Mouse (Mus musculus) layer of hippocampus, adult 9-11 months (tissue): ENCODE results near the gene Psap.
A peak's percentile ranks its signal among the peaks of the same experiment; 100 is the strongest.
"Not testable (repeated sequence)": the region's sequence is repeated elsewhere in the genome, so short reads cannot be mapped to it uniquely, and the experiment has no call there.

Source experiments
- DNase-seq: peaks from one replicate; pipeline ENCODE4 v3.0.0; 2022

The Psap gene

GRCm38 (mm10) chr10:60277207-60278005 is at the start of gene Psap:
Psap (plus strand) TSS chr10:60277627.
- peak; percentile 94 for DNase-seq

- DNase-seq = no peak
Measured at GRCm38 (mm10) chr10:60227666-60228065, 49.8 kb upstream of the Psap start.

DNA sequence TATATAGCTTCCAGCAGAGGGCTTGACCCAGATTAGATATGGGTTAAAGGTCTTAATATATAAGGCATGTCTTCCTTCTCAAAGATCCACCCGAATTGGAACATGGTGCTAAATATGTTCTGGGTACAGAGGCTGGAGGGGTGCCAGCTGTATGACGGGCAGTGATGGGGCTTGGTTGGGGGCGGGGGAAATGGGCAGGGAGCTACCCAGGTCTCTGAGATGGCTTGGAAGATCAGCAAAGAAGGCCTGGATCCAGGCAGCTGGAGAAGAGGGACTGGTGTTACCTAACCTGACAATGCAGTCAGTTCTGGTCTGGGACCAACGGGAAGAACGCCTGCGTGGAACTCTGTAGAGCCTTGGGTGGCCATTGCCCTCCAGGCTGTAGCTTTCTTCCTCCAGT is 48.3 kb upstream of the Psap start:
- no peak for DNase-seq

- DNase-seq = no peak
Measured at GRCm38 (mm10) chr10:60230321-60231088, 46.9 kb upstream of the Psap start.

GRCm38 (mm10) chr10:60234006-60234405 is 43.4 kb upstream of the Psap start:
- DNase-seq = no peak

DNA sequence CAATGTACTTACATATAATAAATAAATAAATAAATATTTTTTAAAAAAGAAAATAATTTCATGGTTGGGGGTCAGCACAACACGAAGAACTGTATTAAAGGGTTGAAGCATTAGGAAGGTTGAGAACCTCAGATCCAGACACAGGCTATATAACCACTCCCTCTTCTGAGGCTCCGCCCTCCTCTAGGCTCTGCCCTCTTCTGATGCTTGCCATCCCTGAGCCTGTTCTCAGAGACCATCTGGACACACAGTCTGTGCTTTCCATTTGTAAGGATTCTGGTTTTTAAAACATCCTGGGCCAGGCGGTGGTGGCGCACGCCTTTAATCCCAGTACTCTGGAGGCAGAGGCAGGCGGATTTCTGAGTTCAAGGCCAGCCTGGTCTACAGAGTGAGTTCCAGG is 41.6 kb upstream of the Psap start:
- DNase-seq = not testable (repeated sequence)

DNA sequence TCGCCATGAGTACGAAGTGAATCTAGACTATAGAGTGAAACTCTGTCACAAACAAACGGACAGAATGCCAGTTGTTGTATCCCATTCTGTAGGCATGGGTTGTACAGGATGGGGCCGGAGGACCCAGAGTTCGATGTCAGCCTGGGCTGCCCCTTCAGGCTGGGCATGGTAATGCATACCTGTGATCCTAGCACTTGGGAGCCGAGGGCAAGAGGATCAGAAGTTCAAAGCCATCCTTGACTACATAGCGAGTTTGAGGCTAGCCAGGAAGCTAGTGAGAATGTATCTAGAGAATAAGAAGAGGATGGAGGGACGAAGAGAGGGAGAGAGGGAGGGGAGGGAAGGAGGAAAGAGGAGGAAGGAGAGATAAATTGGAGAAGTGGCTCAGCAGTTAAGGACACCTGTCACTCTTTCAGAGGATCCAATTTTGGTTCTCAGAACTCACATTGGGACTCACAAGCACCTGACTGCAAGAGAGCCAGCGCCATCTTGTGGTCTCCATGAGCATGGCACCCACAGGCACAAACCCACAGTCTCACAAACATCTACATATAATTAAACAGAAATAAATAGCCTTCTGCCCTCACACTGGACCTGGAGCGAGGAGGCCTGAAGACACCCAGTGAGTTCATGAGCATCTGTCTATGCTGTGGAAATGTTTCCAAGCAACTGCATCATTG is 39.8 kb upstream of the Psap start:
- DNase-seq = peak; percentile 56

- no peak for DNase-seq
Measured at GRCm38 (mm10) chr10:60240416-60240815, 37.0 kb upstream of the Psap start.

- no peak for DNase-seq
Measured at GRCm38 (mm10) chr10:60243941-60244340, 33.5 kb upstream of the Psap start.

DNA sequence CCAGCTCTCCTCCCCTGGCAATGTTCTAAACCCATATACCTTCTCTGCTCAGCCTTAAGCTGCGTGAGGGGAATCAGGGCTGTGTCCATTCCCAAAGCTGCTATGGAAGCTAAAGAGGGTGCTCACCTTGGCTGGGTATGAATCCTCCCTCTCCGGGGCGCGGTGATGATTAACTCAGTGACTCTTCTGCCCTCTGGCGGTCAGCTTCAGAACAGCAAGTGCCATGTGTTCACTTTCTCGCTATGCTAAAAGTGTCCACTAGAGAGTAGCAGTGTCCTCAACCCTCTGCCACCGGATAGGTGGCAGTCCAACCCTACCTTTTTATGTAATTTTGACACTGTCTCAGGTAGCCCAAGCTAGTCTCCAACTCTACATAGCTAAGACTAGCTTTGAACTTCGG is 32.4 kb upstream of the Psap start:
- DNase-seq = peak; percentile 83

GRCm38 (mm10) chr10:60245635-60246034 is 31.8 kb upstream of the Psap start:
- no peak for DNase-seq

DNA sequence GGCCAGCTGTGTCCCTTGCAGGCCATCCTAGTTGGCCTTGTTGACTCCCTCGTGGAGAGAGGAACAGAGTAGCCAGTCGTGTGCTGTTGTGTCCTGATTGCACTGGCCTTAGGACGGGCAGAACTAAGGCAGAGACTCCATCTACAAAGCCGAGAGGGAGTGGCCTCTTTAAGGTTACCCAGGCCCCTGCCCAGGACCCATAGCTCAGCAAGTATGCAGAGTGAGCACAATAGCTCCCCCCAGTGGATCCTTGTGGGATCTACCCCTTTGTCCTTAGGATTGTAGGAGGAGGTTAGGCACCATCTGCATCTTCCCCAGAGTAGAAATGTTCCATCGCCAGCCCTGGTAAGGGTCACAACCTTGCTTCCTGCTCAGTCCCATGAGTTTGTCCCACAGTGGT is 30.9 kb upstream of the Psap start:
- peak; percentile 51 for DNase-seq

GRCm38 (mm10) chr10:60248345-60248744 is 29.1 kb upstream of the Psap start:
- DNase-seq = not testable (repeated sequence)

DNA sequence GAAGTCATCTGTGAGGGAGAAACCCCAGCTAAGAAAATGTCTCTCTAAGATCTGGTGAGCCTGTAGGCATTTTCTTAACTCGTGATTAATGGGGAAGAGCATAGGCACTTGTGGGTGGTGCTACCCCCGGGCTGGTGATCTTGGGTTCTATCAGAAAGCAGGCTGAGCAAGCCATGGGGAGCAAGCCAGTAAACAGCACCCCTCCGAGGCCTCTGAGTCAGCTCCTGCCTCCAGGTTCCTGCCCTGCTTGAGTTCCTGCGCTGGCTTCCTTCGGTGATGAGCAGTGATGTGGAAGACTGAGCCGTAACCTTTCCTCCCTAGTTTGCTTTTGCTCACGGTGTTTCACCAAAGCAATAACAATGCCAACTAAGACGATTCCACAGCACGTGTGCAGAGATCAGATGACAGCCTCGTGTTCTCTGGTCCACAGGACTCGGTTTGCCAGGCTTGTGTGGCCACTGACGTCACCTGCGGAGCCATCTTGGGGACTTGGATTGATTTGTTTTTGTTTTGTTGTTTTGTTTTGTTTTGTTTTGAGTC is 26.9 kb upstream of the Psap start:
- DNase-seq = no peak

- no peak for DNase-seq
Measured at GRCm38 (mm10) chr10:60252187-60252586, 25.2 kb upstream of the Psap start.

- DNase-seq = peak; percentile 64
Measured at GRCm38 (mm10) chr10:60252606-60253005, 24.8 kb upstream of the Psap start.

DNA sequence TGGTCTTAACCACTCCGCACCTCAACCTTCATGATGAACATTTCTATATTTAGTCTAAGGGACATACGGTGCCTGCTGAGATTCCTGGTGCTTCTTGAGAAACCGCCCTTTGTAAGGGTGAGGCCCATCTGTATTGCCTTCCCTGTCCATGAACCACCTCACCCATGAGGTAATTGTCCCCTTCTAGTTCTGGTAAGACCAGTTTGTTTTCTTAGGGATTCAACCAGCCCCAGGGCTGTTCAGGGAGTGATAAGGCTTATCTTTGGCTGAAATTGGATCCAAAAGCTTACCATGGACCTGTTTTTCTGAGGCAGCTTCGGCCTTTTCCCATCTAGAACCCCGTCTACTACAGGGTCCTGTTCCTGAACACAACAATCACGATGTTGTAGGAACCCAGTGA is 21.3 kb upstream of the Psap start:
- no peak for DNase-seq

GRCm38 (mm10) chr10:60257261-60257825 is 20.1 kb upstream of the Psap start:
- DNase-seq = no peak

DNA sequence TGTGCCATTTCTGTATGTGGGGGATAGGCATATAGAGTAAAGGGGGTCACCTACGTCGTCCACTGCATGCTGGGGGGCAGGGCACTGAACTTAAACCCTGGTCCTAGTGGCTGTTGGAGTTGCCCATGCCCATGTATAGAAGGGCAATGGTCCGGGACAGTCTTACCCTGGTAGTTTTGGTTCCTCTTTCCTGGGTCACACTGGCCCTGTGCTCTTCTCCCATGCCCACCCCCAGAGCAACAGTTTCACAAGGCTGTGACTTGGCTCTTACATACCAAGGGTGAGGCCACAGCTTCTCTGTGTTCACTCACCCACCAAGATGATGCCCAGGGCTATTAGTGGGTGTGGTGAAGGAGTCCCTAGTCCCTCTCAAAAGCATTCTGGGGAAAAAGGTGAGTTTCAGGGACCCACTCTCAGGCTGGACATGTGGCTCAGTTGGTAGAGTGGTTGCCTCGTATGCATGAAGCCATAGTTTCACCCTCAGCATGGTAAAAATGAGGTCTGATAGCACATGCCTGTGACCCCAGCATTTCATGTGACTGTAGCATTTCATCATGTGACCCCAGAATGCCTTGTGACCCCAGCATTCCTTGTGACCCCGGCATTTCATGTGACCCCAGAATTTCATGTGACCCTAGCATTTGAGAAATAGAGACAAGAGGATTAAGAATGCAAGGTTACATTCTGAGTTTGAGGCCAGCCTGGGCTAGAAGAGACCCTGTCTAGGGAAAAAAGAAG is 16.7 kb upstream of the Psap start:
- peak; percentile 84 for DNase-seq

- no peak for DNase-seq
Measured at GRCm38 (mm10) chr10:60261530-60261929, 15.9 kb upstream of the Psap start.

DNA sequence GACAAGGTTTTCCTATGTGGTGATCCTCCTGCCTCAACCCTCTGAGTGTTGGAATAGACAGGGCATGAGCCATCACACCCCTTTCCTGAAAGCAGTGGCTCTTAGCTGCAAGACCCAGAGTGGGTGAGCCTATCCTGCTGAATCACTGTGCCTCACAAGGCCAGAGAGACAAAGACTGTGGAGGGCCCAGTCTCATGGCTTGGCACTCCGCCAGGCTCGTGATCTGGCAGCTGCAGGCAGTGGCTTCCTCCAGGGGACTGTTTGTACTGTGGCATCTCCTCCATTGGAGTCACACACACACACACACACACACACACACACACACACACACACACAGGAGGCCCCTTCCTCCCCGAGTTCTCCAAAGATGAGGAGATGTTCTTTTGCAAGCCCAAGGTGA is 15.0 kb upstream of the Psap start:
- peak; percentile 94 for DNase-seq

GRCm38 (mm10) chr10:60263351-60263750 is 14.1 kb upstream of the Psap start:
- DNase-seq = no peak
